Mouse (Mus musculus) CH12.LX (cell line): ENCODE results near the gene Errfi1. TPM values are rescaled to one million over a fixed set of nuclear protein-coding genes. Genes with fewer than 3 reads are reported as not detected.

Source experiments
- DNase-seq: peaks from one replicate; pipeline ENCODE4 v3.0.0-alpha.2; 2013; ENCODE audit errors: extremely low read depth
- H3K27ac ChIP-seq: 2 replicates; pipeline ENCODE4 v1.5.1; 2012; ENCODE audit warnings: low read depth, mild to moderate bottlenecking, control low read depth, moderate library complexity; ENCODE audit not compliant: insufficient read depth
- H3K27me3 ChIP-seq: replicated peaks from 2 replicates; pipeline ENCODE3; 2012; ENCODE audit warnings: inconsistent platforms
- H3K36me3 ChIP-seq, 2 experiments: replicated peaks in 1 of 2; 2 replicates each; pipeline versions ENCODE3 to v1.6.1; 2012; ENCODE audit warnings: inconsistent platforms in 1 of 2, low read length in 1 of 2, mild to moderate bottlenecking in 1 of 2, mixed read lengths in 1 of 2, moderate library complexity in 1 of 2; ENCODE audit not compliant: control insufficient read depth in 1 of 2, insufficient read depth in 1 of 2
- H3K4me1 ChIP-seq, 2 experiments: 2 replicates each; pipeline ENCODE4 v1.6.1; 2012; ENCODE audit warnings: inconsistent platforms in 1 of 2, moderate library complexity in 1 of 2; ENCODE audit not compliant: insufficient read depth in 2 of 2, control insufficient read depth in 1 of 2
- H3K4me2 ChIP-seq: 2 replicates; pipeline ENCODE4 v1.6.1; 2012; ENCODE audit warnings: low read depth, mild to moderate bottlenecking, control low read depth; ENCODE audit not compliant: poor library complexity, insufficient read depth, severe bottlenecking
- H3K4me3 ChIP-seq, 3 experiments: fragments of 150-350 bp in 1 of 3; sonication (generic) in 1 of 3; replicated peaks in 1 of 3; 2 replicates each; pipeline versions ENCODE3 to v1.5.1; 2011 to 2012; ENCODE audit warnings: low read depth in 2 of 3, low read length in 2 of 3, mild to moderate bottlenecking in 2 of 3, moderate library complexity in 2 of 3, control low read depth in 1 of 3, improper control_type of control experiment in 1 of 3, inconsistent platforms in 1 of 3, mixed read lengths in 1 of 3; ENCODE audit not compliant: poor library complexity in 1 of 3
- H3K79me2 ChIP-seq: replicated peaks from 2 replicates; pipeline ENCODE4 v1.6.1; 2012; ENCODE audit warnings: mild to moderate bottlenecking, moderate library complexity; ENCODE audit not compliant: control insufficient read depth, poor library complexity, insufficient read depth, severe bottlenecking; ENCODE audit errors: extremely low read depth
- H3K9ac ChIP-seq: 2 replicates; pipeline ENCODE4 v1.6.1; 2012; ENCODE audit warnings: low read depth, mild to moderate bottlenecking, control low read depth, moderate library complexity; ENCODE audit not compliant: insufficient read depth
- H3K9me3 ChIP-seq: replicated peaks from 2 replicates; pipeline ENCODE3; 2012; ENCODE audit warnings: low read length, inconsistent platforms, mixed read lengths
- BHLHE40 ChIP-seq: IDR thresholded peaks from 2 replicates; pipeline ENCODE4 v1.6.1; 2011; ENCODE audit warnings: mild to moderate bottlenecking, low read depth, low read length, improper control_type of control experiment
- ETS1 ChIP-seq: conservative IDR thresholded peaks from 2 replicates; pipeline ENCODE4 v1.6.1; 2012; ENCODE audit warnings: low read depth, mild to moderate bottlenecking, inconsistent platforms, low read length, improper control_type of control experiment, moderate library complexity
- JUND ChIP-seq: conservative IDR thresholded peaks from 2 replicates; pipeline ENCODE4 v1.6.1; 2011; ENCODE audit warnings: low read depth, low read length, improper control_type of control experiment
- MAFK ChIP-seq: IDR thresholded peaks from 2 replicates; pipeline ENCODE4 v1.6.1; 2011; ENCODE audit warnings: low read length, improper control_type of control experiment; ENCODE audit not compliant: insufficient replicate concordance
- MAZ ChIP-seq: IDR thresholded peaks from 2 replicates; pipeline ENCODE4 v1.6.1; 2012; ENCODE audit warnings: low read depth, mild to moderate bottlenecking, inconsistent platforms, low read length, improper control_type of control experiment, moderate library complexity
- MEF2A ChIP-seq: IDR thresholded peaks from 2 replicates; pipeline ENCODE4 v1.6.1; 2014; ENCODE audit warnings: low read depth, mild to moderate bottlenecking, inconsistent platforms, low read length, improper control_type of control experiment, borderline replicate concordance
- NELFE ChIP-seq: IDR thresholded peaks from 2 replicates; pipeline ENCODE4 v1.6.1; 2011; ENCODE audit warnings: low read depth, low read length, improper control_type of control experiment
- NRF1 ChIP-seq: IDR thresholded peaks from 2 replicates; pipeline ENCODE4 v1.6.1; 2014; ENCODE audit warnings: low read depth, mild to moderate bottlenecking, inconsistent platforms, low read length, improper control_type of control experiment, moderate library complexity
- PAX5 ChIP-seq: IDR thresholded peaks from 2 replicates; pipeline ENCODE4 v1.6.1; 2012; ENCODE audit warnings: low read length, inconsistent platforms, mixed read lengths
- SIN3A ChIP-seq: IDR thresholded peaks from 2 replicates; pipeline ENCODE4 v1.6.1; 2012; ENCODE audit warnings: low read length, improper control_type of control experiment, inconsistent platforms
- SMC3 ChIP-seq: IDR thresholded peaks from 2 replicates; pipeline ENCODE4 v1.6.1; 2011; ENCODE audit warnings: low read depth, low read length, improper control_type of control experiment
- UBTF ChIP-seq: IDR thresholded peaks from 2 replicates; pipeline ENCODE4 v1.6.1; 2012; ENCODE audit warnings: low read depth, mild to moderate bottlenecking, inconsistent platforms, low read length, improper control_type of control experiment, moderate library complexity
- USF1 ChIP-seq: IDR thresholded peaks from 2 replicates; pipeline ENCODE4 v1.6.1; 2014; ENCODE audit warnings: low read depth, mild to moderate bottlenecking, inconsistent platforms, low read length, improper control_type of control experiment
- USF2 ChIP-seq: conservative IDR thresholded peaks from 2 replicates; pipeline ENCODE4 v1.6.1; 2011; ENCODE audit warnings: low read depth, low read length, improper control_type of control experiment
- ZKSCAN1 ChIP-seq: IDR thresholded peaks from 2 replicates; pipeline ENCODE4 v1.6.1; 2012; ENCODE audit warnings: low read depth, inconsistent platforms, low read length, improper control_type of control experiment, borderline replicate concordance
- ZMIZ1 ChIP-seq: IDR thresholded peaks from 2 replicates; pipeline ENCODE4 v1.6.1; 2012; ENCODE audit warnings: low read depth, mild to moderate bottlenecking, inconsistent platforms, low read length, improper control_type of control experiment
- ZNF384 ChIP-seq: IDR thresholded peaks from 2 replicates; pipeline ENCODE4 v1.6.1; 2012; ENCODE audit warnings: low read depth, low read length, improper control_type of control experiment, inconsistent platforms
- dilution Hi-C: fragments of 300-500 bp; cut with MboI; formaldehyde crosslinking; loops from 2 replicates; pipeline ENCODE4 v1.14.3; 2020; ENCODE audit warnings: low sequenced_read_pairs; ENCODE audit not compliant: extremely low pct_unique_long_range_greater_than_20kb, extremely low pct_ligation_motif_present
- in situ Hi-C: fragments of 300-500 bp; cut with MboI; formaldehyde crosslinking; loops from 3 replicates; pipeline ENCODE4 v1.14.3; 2019; ENCODE audit warnings: low sequenced_read_pairs, low pct_ligation_motif_present, low pct_unique_long_range_greater_than_20kb, mixed read lengths
- polyA plus RNA-seq: library from polyadenylated mRNA; unstranded; fragments of >175 nt; gene quantifications from 2 replicates; pipeline ENCODE4 v1.2.1, GENCODE M21; 2012; ENCODE audit warnings: low read depth; ENCODE audit not compliant: insufficient read length
- total RNA-seq, 2 experiments: library from RNA; depleted of rRNA; stranded (reverse); fragments of 300-350 nt in 1 of 2; fragments of >200 nt in 1 of 2; gene quantifications; 2 replicates each; pipeline ENCODE4 v1.2.3; 2012 to 2014

Gene Errfi1
- total and polyA plus RNA-seq, 3 experiments, result 0.08 to 0.28 (median 0.14) TPM

GRCm38 (mm10) chr4:150807727-150808470, 45.8 kb upstream of the Errfi1 start:
- Histone ChIP-seq H3K9me3 (peaks cover 4% of the 10 kb centered on the region), H3K79me2 (no peaks in the 10 kb centered on the region), H3K4me2 (no peak overlapping the region), H3K9ac (no peak overlapping the region), H3K27ac (no peak overlapping the region), H3K4me1 (peaks cover 3 to 6% of the 10 kb centered on the region in 2 experiments; a peak in 2 of 4 replicates), H3K36me3 (no peaks in the 10 kb centered on the region), H3K4me3 (no peak overlapping the region), H3K27me3 (no peaks in the 10 kb centered on the region)
- dilution Hi-C loops (no loop called here), in situ Hi-C loops (no loop called here)
- no peak for TF ChIP-seq MAFK
- TF ChIP-seq JUND, result no peak
- no peak for TF ChIP-seq ZKSCAN1
- TF ChIP-seq BHLHE40, result no peak
- no peak for TF ChIP-seq SIN3A
- TF ChIP-seq USF1, result no peak
- TF ChIP-seq NELFE, result no peak
- TF ChIP-seq SMC3, result no peak
- no peak for TF ChIP-seq PAX5
- no peak for DNase-seq

- no peak overlapping the region for H3K4me2 ChIP-seq
- no peak overlapping the region for H3K27ac ChIP-seq
- no peak overlapping the region for H3K4me3 ChIP-seq
- H3K4me1 ChIP-seq, result peaks cover 3 to 6% of the 10 kb centered on the region in 2 experiments; a peak in 2 of 4 replicates
- H3K79me2 ChIP-seq, result no peaks in the 10 kb centered on the region
- in situ Hi-C loops (no loop called here), dilution Hi-C loops (no loop called here)
- no peaks in the 10 kb centered on the region for H3K36me3 ChIP-seq
- TF ChIP-seq JUND, result no peak
- no peak for TF ChIP-seq USF2
- no peak for TF ChIP-seq SIN3A
- TF ChIP-seq ZNF384, result no peak
- TF ChIP-seq NRF1, result no peak
- TF ChIP-seq ZMIZ1, result no peak
- TF ChIP-seq PAX5, result no peak
- TF ChIP-seq UBTF, result no peak
- no peak for TF ChIP-seq ZKSCAN1
- TF ChIP-seq ETS1, result no peak
- TF ChIP-seq MAZ, result no peak
- no peak for TF ChIP-seq MEF2A
- H3K9me3 ChIP-seq, result peaks cover 4% of the 10 kb centered on the region
- no peak overlapping the region for H3K9ac ChIP-seq
- DNase-seq, result no peak
- H3K27me3 ChIP-seq, result no peaks in the 10 kb centered on the region
These were observed 45.3 kb upstream of the Errfi1 start for GRCm38 (mm10) chr4:150808471-150808847.
